Mouse (Mus musculus) hematopoietic stem cell, adult 5-6 weeks (primary cell): ENCODE data around the gene Wdr19. TPM values are rescaled to one million over a fixed set of nuclear protein-coding genes. Genes with fewer than 3 reads are reported as not detected.
"Not testable (repeated sequence)": the region's sequence is repeated elsewhere in the genome, so short reads cannot be mapped to it uniquely, and the experiment has no call there.

Experiments
- ATAC-seq, 2 experiments: fragments of 125-278 bp in 1 of 2; replicated peaks in 1 of 2; 2 replicates each; pipeline ENCODE4 v1.8.0; 2016 to 2017; ENCODE audit warnings: inconsistent platforms in 2 of 2, mild to moderate bottlenecking in 2 of 2, moderate number of reproducible peaks in 2 of 2, low read depth in 1 of 2, moderate TSS enrichment in 1 of 2; ENCODE audit not compliant: low FRiP score in 2 of 2, poor library complexity in 2 of 2, severe bottlenecking in 2 of 2, insufficient read depth in 1 of 2, low TSS enrichment in 1 of 2
- total RNA-seq: library from RNA; stranded (forward); fragments of 172-1452, 232-1000 nt; gene quantifications from 2 replicates; pipeline ENCODE4 v1.2.3, GENCODE M21; 2017

Wdr19 gene
- total RNA-seq, 1 experiment from 2014 or later: 12.2 TPM

DNA sequence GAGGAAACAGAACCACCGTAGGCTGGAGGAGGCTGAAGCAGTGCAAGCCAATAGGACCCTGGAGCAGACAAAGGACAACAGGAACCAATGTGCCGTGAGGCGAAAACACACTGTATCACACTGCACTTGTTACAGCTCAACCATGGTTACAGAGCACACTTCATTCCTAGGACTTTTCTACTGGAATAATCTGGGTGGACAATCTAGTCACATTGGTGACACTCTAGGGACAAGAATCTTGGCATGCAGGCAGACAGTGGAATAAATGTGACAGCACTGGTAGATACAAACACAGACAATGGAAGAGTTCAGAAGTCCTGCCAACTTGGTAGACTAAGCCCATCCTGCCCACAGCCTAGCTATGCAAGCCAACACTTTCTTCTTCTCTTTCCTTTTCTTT, 81.7 kb downstream of the Wdr19 start:
- ATAC-seq: no peak

DNA sequence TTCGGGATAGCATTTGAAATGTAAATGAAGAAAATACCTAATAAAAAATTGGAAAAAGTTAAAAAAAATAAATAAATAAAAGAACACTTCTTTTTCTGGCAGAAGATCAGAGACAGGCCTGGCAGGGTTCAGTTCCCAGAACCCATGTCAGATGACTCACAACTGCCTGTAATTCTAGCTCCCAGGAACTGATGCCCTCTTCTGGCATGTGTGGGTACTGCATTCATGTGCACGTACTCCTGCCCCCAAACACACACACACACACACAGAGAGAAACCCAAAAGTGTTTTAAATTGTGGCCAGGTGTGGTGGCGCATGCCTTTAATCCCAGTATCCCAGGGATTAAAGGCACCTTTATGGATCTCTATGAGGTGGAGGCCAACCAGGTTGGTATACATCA, 84.7 kb downstream of the Wdr19 start:
- peak in 1 of 2 experiments; percentile 27; a peak in 1 of 4 replicates for ATAC-seq

DNA sequence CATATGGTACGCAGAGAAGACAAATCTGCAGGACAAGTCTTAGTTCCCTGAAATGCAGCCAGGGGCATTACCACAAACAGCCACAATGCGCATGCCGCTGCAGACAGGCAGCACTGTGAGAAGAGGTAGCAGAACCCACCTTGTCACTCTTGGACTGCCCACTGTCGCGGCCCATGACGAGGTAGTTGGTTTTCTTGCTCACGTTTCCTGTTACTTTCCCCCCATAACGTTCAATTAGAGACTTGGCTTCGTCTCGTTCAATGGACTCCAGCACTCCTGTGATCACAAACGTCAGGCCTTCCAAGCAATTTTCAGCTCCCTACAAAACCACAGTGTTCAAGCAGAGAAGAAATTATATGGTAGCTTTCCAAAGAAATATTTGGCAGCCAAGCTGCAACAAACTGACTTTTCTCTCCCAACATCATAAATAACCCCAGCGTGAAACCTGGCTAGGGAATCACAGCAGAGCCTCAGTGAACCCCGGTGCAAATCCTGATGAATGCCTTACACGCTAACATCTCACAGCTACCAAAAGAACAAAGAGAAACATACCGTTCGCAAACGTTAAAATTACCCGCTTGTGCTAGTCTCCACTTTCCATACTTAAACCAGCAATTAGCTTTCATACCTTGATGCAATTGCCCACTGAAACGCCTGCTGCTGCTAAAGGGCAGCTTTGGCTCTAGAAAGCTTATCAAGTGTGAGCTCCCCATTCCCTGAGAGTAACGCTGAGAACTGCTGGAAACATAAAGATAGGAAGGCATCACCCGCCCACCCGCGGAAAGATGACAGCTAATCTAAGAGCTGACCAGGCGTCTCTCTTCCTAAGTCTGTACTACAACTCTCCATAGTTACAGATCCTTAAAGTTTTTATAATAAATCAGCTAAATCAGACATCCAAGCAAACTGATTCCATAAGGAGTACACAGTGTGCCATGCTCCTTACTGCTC, 88.5 kb downstream of the Wdr19 start:
- ATAC-seq: no peak

DNA sequence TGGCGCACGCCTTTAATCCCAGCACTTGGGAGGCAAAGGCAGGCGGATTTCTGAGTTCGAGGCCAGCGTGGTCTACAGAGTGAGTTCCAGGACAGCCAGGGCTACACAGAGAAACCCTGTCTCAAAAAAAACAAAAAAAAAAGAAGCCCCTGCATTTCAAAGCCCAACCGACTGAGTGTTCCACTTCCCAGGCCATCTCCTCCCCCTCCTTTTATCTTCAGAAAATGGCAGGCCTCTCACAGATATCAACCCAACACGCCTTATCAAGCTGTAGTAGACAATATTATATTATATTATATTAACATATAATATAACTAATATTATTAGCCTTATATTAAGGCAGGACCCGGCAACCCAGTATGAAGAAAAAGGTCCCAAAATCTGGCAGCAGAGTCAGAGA, 89.5 kb downstream of the Wdr19 start:
- not testable (repeated sequence) for ATAC-seq

DNA sequence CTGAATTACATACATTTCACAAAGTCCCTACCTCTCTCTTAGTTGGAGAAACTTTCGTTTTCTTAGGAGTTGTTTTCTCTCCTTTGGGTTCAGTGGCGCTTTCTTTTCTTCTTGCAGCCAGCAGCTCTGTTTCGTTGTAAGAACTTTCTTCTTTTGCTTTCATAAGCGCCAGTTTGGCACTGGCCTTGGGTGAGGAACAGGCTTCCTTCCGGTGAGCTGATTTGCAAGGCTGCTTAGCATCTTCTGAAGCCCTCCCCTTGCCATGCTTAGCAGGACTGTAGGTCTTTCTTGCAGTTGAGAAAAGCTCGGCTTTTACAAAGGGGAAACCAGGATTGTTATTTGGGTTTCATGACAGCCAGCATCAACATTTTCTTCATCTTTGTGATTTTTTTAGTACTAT, 94.1 kb downstream of the Wdr19 start:
- no peak for ATAC-seq

DNA sequence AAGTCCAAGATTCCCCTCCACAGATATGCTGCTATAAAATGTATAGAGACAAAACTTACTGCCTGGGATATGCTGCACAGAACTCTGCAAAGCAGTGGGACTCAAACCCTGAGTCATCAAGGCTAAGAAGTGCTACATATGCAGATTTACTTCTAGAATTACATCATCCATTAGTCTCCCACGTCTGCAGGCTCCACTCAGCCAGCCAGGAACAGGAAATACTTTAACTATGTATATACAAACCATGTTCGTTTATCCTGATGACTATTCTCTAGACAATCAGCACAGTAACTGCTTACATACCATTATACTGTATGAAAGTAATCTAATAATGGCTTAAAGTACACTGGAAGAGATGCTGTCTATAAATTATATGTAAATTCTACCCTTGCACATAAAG, 94.8 kb downstream of the Wdr19 start:
- no peak for ATAC-seq

DNA sequence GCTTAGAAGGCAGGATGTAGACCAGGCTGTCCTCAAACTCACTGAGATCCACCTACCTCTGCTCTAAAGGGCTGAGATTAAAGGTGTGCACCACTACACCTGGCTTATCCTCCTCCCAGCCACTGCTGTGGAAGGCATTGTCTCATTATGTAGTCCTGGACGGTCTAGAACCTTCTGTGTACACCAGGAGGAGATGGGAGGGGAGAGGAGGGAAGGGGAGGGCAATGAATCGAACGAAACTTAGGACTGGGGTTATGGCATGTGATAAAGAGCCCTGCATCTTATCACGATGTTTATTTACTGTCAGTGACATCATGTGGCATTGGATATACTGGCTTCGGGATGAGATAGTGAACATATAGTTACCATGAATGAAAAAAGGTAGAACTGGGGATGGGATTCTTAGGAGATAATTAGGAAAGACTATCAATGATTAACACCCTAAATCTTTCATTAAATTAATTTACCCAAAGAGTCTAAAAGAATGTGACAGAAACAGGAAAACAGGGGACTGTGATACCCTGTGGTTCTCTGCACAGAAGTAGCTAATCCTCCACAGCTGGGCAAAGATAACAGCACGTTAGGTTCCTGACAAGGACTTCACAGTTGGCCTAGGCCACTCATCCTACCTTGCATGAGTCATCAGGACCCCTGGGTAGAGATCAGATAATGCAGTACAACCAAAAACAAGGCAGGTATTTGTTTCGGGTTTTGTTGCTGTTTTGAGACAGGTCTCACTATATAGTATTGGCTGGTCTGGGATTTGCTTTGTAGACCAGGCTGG, 98.9 kb downstream of the Wdr19 start:
- no peak for ATAC-seq

DNA sequence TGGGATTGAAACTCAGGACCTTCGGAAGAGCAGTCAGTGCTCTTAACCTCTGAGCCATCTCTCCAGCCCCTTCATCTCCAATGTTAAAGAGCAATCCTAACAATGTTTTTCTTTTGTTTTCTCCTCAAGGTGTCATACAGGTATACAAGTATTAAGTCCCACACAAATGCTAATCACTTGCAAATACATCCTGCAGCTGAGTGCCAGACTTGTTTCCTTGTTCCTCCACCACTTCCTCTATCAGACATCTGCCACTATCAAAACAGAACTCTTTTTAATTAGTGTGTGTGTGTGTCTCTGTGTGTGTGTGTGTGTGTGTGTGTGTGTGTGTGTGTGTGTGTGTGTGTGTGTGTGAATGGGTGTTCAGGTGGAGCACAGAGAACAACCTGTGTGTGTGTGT, 100.1 kb downstream of the Wdr19 start:
- ATAC-seq: 0 out of 4 replicates have a peak, but pooled peaks of 1 of the 2 experiments have one; percentile 27

DNA sequence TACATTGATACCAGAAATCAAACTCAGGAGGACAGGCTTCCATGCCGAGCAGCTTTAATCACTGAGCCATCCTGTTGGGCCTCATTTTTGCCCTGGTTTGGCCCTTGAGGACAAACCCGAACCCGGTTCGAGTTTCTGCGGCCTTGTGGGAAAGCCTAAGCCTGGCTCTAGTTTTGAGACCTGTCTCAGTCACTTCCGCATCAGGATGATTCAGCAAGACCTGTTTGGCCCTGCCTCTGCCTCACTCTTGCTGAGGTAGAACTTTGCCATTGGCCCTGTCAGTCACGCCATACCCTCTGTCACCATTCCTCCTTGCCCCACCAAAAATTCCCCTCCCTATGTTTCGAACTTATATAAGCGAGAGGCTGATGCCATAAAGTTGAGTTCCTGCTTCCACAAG, 100.6 kb downstream of the Wdr19 start:
- ATAC-seq: no peak

DNA sequence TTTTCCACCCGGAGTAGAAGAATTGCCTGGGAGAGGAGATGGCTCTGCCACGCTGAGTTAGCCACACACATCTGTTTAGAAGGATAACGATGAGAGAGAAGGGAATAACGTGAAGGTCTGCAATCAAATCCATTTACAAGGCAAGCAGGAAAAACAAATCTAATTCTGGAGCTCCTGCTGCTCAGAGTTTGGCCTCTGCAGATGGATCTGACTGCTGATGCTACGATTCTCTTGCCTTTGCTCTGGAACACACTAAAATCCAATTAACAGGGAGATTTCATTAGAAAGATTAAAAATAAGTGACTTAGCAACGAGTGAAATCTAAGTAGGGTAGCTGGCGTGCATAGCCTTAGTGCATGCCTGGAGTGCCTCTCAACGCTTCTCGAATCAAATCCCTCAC, 106.0 kb downstream of the Wdr19 start:
- no peak for ATAC-seq

DNA sequence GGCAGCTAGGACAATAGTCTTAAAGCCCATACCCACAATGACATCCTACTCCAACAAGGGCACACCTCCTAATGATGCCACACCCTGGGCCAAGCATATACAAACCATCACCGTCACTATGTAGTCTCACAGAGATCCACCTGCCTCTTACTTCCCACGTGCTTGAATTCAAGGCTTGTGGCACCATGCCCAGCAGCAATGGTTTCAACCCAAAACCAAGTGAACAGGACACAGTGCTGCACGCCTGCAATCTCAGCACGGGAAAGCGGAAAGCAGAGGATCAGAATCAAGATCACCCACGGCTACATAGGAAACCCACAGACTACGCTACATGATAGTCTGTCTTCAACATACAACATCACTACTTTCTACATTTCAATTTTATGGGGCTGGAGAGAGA, 108.7 kb downstream of the Wdr19 start:
- no peak for ATAC-seq

DNA sequence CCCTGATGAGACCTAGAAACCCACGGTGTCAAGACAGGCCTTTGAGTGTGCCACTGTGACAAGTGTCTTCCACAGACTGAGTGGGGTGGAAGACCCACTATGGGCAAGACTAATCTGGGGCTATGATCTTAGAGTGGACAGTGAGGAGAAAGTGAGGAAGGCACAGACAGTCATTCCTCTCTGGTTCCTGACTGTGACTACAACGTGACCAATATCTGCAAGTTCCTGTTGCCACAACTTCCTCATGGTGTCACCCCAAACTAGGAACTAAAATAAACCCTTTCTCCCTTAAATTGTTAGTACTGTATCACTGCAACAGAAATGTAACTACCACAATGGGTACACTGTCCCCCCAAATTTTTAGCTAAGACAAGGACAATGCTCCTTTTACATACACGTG, 109.4 kb downstream of the Wdr19 start:
- ATAC-seq: peak; percentile 42 to 78

Other genes with a start within 250 kb of the Wdr19 start
- 2.1 and 28.4 TPM in 2 replicates for gene Tlr6, start 239.6 kb upstream of the Wdr19 start, total RNA-seq
- gene Fam114a1, start 229.6 kb upstream of the Wdr19 start, total RNA-seq: 5.9 and 7.9 TPM in 2 replicates
- 1.1 and 14.1 TPM in 2 replicates for gene Tmem156, start 107.6 kb upstream of the Wdr19 start, total RNA-seq
- gene Klhl5, start 92.2 kb upstream of the Wdr19 start, total RNA-seq: 47.6 and 61.4 TPM in 2 replicates
- 128 and 149 TPM in 2 replicates for gene Rfc1, start 136.0 kb downstream of the Wdr19 start, total RNA-seq
- gene Klb, start 148.6 kb downstream of the Wdr19 start, total RNA-seq: not detected in 2 replicates
- 2,495 and 3,028 TPM in 2 replicates for gene Rpl9, start 191.7 kb downstream of the Wdr19 start, total RNA-seq
- gene Lias, start 191.8 kb downstream of the Wdr19 start, total RNA-seq: 32.8 and 59.2 TPM in 2 replicates
- gene Ugdh, start 236.3 kb downstream of the Wdr19 start, total RNA-seq: 24.6 and 41.0 TPM in 2 replicates